Mouse (Mus musculus) heart, embryonic 13.5 days (tissue): ENCODE data around the gene Olfr1271. TPM values are rescaled to one million over a fixed set of nuclear protein-coding genes. Genes with fewer than 3 reads are reported as not detected.
"Not testable (repeated sequence)": the region's sequence is repeated elsewhere in the genome, so short reads cannot be mapped to it uniquely, and the experiment has no call there.

Experiments
- ATAC-seq: fragments of 200-750 bp; cut with Nextera tagmentation; 2 replicates; pipeline ENCODE4 v1.8.0; 2017; ENCODE audit warnings: moderate TSS enrichment; ENCODE audit not compliant: insufficient number of reproducible peaks, low FRiP score, low TSS enrichment; ENCODE audit errors: extremely low read depth
- H3K27ac ChIP-seq: fragments of 300-500 bp; sonication (generic); replicated peaks from 2 replicates; pipeline ENCODE4 v1.5.1; 2015; ENCODE audit warnings: moderate library complexity, mild to moderate bottlenecking, inconsistent platforms
- H3K27me3 ChIP-seq: fragments of 300-500 bp; sonication (generic); replicated peaks from 2 replicates; pipeline ENCODE4 v1.6.1; 2015; ENCODE audit warnings: mild to moderate bottlenecking, inconsistent platforms
- H3K36me3 ChIP-seq: fragments of 300-500 bp; sonication (generic); 2 replicates; pipeline ENCODE4 v1.6.1; 2015; ENCODE audit warnings: mild to moderate bottlenecking, inconsistent platforms
- H3K4me1 ChIP-seq: fragments of 300-500 bp; sonication (generic); 2 replicates; pipeline ENCODE4 v1.6.1; 2015; ENCODE audit warnings: inconsistent platforms
- H3K4me2 ChIP-seq: fragments of 300-500 bp; sonication (generic); 2 replicates; pipeline ENCODE4 v1.6.1; 2015; ENCODE audit warnings: inconsistent platforms, mild to moderate bottlenecking, moderate library complexity
- H3K4me3 ChIP-seq: fragments of 300-500 bp; sonication (generic); 2 replicates; pipeline ENCODE4 v1.5.1; 2015; ENCODE audit warnings: moderate library complexity, mild to moderate bottlenecking, inconsistent platforms
- H3K9ac ChIP-seq: fragments of 300-500 bp; sonication (generic); 2 replicates; pipeline ENCODE4 v1.6.1; 2015; ENCODE audit warnings: inconsistent platforms, mild to moderate bottlenecking, moderate library complexity
- H3K9me3 ChIP-seq: fragments of 300-500 bp; sonication (generic); 2 replicates; pipeline ENCODE4 v1.6.1; 2016; ENCODE audit warnings: inconsistent platforms
- WGBS: fragments of 180-500 bp; shearing (Covaris S2); methylation state at CpG from one replicate; pipeline ENCODE4 v1.1.7; 2015; ENCODE audit warnings: mixed read lengths; 5-methylcytosine and 5-hydroxymethylcytosine counted together
- polyA plus RNA-seq: library from polyadenylated mRNA; unstranded; fragments of >200 nt; fragmentation: Nextera tagmentation; extraction: Ambion mirVana; gene quantifications from 2 replicates; pipeline ENCODE4 v1.2.1, GENCODE M21; 2015

Gene Olfr1271
- polyA plus RNA-seq = not detected in 2 replicates

GRCm38 (mm10) chr2:90270932-90271331, at the start of gene Olfr1271:
Gene Olfr1271 (minus strand): TSS chr2:90271032.
- H3K4me1 ChIP-seq = no peaks in the 10 kb centered on the region
- no peaks in the 10 kb centered on the region for H3K27me3 ChIP-seq
- no peaks in the 10 kb centered on the region for H3K36me3 ChIP-seq
- no peak within 1 kb of the TSS for H3K4me3 ChIP-seq
- H3K27ac ChIP-seq = no peak within 1 kb of the TSS
- 75% methylated on average over 2 of the region's 2 CpGs for WGBS
- H3K9ac ChIP-seq = no peak within 1 kb of the TSS
- ATAC-seq = no peak
- no peak within 1 kb of the TSS for H3K4me2 ChIP-seq
- no peaks in the 10 kb centered on the region for H3K9me3 ChIP-seq

- H3K4me2 ChIP-seq = no peak within 1 kb of the TSS
- H3K36me3 ChIP-seq = no peaks in the 10 kb centered on the region
- no peak within 1 kb of the TSS for H3K9ac ChIP-seq
- WGBS = 87% methylated on average over 6 of the region's 6 CpGs
- H3K27me3 ChIP-seq = no peaks in the 10 kb centered on the region
- H3K27ac ChIP-seq = no peak within 1 kb of the TSS
- ATAC-seq = no peak
- H3K4me3 ChIP-seq = no peak within 1 kb of the TSS
- no peaks in the 10 kb centered on the region for H3K4me1 ChIP-seq
- H3K9me3 ChIP-seq = no peaks in the 10 kb centered on the region
These were observed 21.9 kb upstream of the Olfr1271 start, which contains the start of gene Olfr1272 for GRCm38 (mm10) chr2:90292741-90293140. Gene Olfr1272 (minus strand): TSS chr2:90292841.

- ATAC-seq = no peak
- no peaks in the 10 kb centered on the region for H3K4me1 ChIP-seq
- H3K4me2 ChIP-seq = no peak within 1 kb of the TSS
- no peak within 1 kb of the TSS for H3K27ac ChIP-seq
- H3K4me3 ChIP-seq = no peak within 1 kb of the TSS
- WGBS = 83% methylated on average over 4 of the region's 4 CpGs
- H3K27me3 ChIP-seq = no peaks in the 10 kb centered on the region
- H3K36me3 ChIP-seq = no peaks in the 10 kb centered on the region
- no peaks in the 10 kb centered on the region for H3K9me3 ChIP-seq
- no peak within 1 kb of the TSS for H3K9ac ChIP-seq
These were observed 13.3 kb downstream of the Olfr1271 start, which contains the start of gene Olfr142 for GRCm38 (mm10) chr2:90257492-90257891. Gene Olfr142 (minus strand): TSS chr2:90257592.

GRCm38 (mm10) chr2:90224393-90224792, 46.4 kb downstream of the Olfr1271 start, which contains the start of gene Olfr1506:
Gene Olfr1506 (minus strand): TSS chr2:90224493.
- H3K4me3 ChIP-seq, H3K9me3 ChIP-seq, H3K36me3 ChIP-seq, H3K4me2 ChIP-seq, H3K27me3 ChIP-seq, H3K27ac ChIP-seq, H3K9ac ChIP-seq, ATAC-seq, H3K4me1 ChIP-seq: not testable (repeated sequence)
- WGBS = no CpG with 5 or more reads among the region's 6 CpGs

Other genes with a start within 250 kb of the Olfr1271 start
- not detected in 2 replicates for gene Olfr1264, start 245.5 kb downstream of the Olfr1271 start, polyA plus RNA-seq
- not detected in 2 replicates for gene Olfr1265, start 235.7 kb downstream of the Olfr1271 start, polyA plus RNA-seq
- gene Olfr140, start 207.4 kb downstream of the Olfr1271 start, polyA plus RNA-seq = not detected in 2 replicates
- not detected in 2 replicates for gene Olfr1269, start 149.6 kb downstream of the Olfr1271 start, polyA plus RNA-seq
- gene Olfr32, start 128.7 kb downstream of the Olfr1271 start, polyA plus RNA-seq = not detected in 2 replicates
- gene Olfr1270, start 117.9 kb downstream of the Olfr1271 start, polyA plus RNA-seq = not detected in 2 replicates
- gene Olfr1506, start 46.5 kb downstream of the Olfr1271 start, polyA plus RNA-seq = not detected in 2 replicates
- gene Olfr142, start 13.4 kb downstream of the Olfr1271 start, polyA plus RNA-seq = not detected in 2 replicates
- not detected in 2 replicates for gene Olfr1272, start 21.8 kb upstream of the Olfr1271 start, polyA plus RNA-seq
- not detected in 2 replicates for gene Gm13769, start 51.2 kb upstream of the Olfr1271 start, polyA plus RNA-seq
- not detected in 2 replicates for gene Olfr1274-ps, start 127.7 kb upstream of the Olfr1271 start, polyA plus RNA-seq